Mouse (Mus musculus): ENCODE results near the gene Csf2rb.

DNA sequence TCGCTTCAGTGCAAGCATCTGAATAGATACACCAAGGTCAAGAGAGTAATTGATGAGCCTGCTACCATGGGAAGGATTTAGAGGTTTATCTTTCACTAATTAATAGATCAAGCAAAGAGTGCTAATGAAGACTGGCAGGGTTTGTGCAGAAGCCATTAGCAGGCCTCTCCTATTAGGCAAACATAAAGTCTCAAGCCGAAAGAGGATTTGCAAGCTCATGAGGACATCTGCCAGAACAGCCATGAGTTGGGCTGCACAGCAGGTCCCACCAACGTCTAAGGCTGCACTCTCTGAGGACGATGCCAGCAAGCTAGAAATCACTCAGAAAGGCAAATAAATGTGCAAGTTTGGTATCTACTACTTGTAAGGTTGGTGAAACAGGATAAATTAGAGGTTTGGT lies 55.2 kb downstream of the Csf2rb start:
- TF ChIP-seq POLR2A (IDR thresholded peaks at IDR 0.05; ENCODE audit: control insufficient read depth, low read depth, low read length) = no peak
- no peak for TF ChIP-seq CTCF (IDR thresholded peaks at IDR 0.05; ENCODE audit: control insufficient read depth, insufficient read depth, insufficient replicate concordance, low read depth, low read length)

Measured in testis, adult 2 months (tissue).